Mouse (Mus musculus) megakaryocyte progenitor cell, adult 5-6 weeks (primary cell): ENCODE measurements around the gene Resp18. TPM values are rescaled to one million over a fixed set of nuclear protein-coding genes. Genes with fewer than 3 reads are reported as not detected.

Experiments
- ATAC-seq: replicated peaks from 2 replicates; pipeline ENCODE4 v1.8.0; 2016; ENCODE audit warnings: mild to moderate bottlenecking, moderate TSS enrichment, inconsistent platforms; ENCODE audit not compliant: poor library complexity
- total RNA-seq, 2 experiments: library from RNA; stranded (forward) in 1 of 2; stranded (reverse) in 1 of 2; fragments of 157-497, 149-512 nt in 1 of 2; fragments of 200-1000 nt in 1 of 2; gene quantifications; 2 replicates each; pipeline versions ENCODE4 v1.2.3 to v1.2.4; 2015 to 2017

The Resp18 gene
- total RNA-seq (2015) (not detected in 2 replicates), total RNA-seq (2017) (not detected in 2 replicates)

- ATAC-seq, result no peak
These were observed at the start of gene Resp18 for GRCm38 (mm10) chr1:75278228-75278627. Gene Resp18 (minus strand): TSS chr1:75278415.

GRCm38 (mm10) chr1:75327461-75327860, 49.2 kb upstream of the Resp18 start:
- no peak for ATAC-seq

- no peak for ATAC-seq
These were observed 41.0 kb upstream of the Resp18 start for GRCm38 (mm10) chr1:75319166-75319565.

GRCm38 (mm10) chr1:75318736-75319135, 40.5 kb upstream of the Resp18 start:
- ATAC-seq, result no peak

GRCm38 (mm10) chr1:75318301-75318700, 40.1 kb upstream of the Resp18 start:
- ATAC-seq, result no peak

GRCm38 (mm10) chr1:75317241-75318201, 39.3 kb upstream of the Resp18 start, which contains the start of gene Dnpep:
Gene Dnpep (minus strand): TSS chr1:75317990.
- peak; percentile 85 for ATAC-seq

GRCm38 (mm10) chr1:75316861-75317240, 38.6 kb upstream of the Resp18 start:
- peak; percentile 27 for ATAC-seq

- ATAC-seq, result no peak
These were observed 37.5 kb upstream of the Resp18 start for GRCm38 (mm10) chr1:75315456-75316365.

GRCm38 (mm10) chr1:75315011-75315410, 36.8 kb upstream of the Resp18 start:
- ATAC-seq, result no peak

GRCm38 (mm10) chr1:75311694-75312093, 33.5 kb upstream of the Resp18 start:
- no peak for ATAC-seq

- ATAC-seq, result no peak
These were observed 26.4 kb upstream of the Resp18 start for GRCm38 (mm10) chr1:75304662-75305061.

GRCm38 (mm10) chr1:75294294-75294693, 16.1 kb upstream of the Resp18 start:
- no peak for ATAC-seq

GRCm38 (mm10) chr1:75293331-75293701, 15.1 kb upstream of the Resp18 start:
- no peak for ATAC-seq

- no peak for ATAC-seq
These were observed 14.5 kb upstream of the Resp18 start for GRCm38 (mm10) chr1:75292476-75293330.

GRCm38 (mm10) chr1:75291321-75291720, 13.1 kb upstream of the Resp18 start:
- ATAC-seq, result no peak

GRCm38 (mm10) chr1:75290582-75290981, 12.4 kb upstream of the Resp18 start:
- ATAC-seq, result peak; percentile 50; the same call in 1 of the 2 replicates

- no peak for ATAC-seq
These were observed 11.7 kb upstream of the Resp18 start for GRCm38 (mm10) chr1:75289888-75290431.

GRCm38 (mm10) chr1:75289376-75289775, 11.2 kb upstream of the Resp18 start:
- ATAC-seq, result no peak

GRCm38 (mm10) chr1:75284911-75285310, 6.7 kb upstream of the Resp18 start:
- no peak for ATAC-seq

- no peak for ATAC-seq
These were observed 4.8 kb upstream of the Resp18 start for GRCm38 (mm10) chr1:75283017-75283416.
